Mouse (Mus musculus) intestine, embryonic 14.5 days (tissue): ENCODE measurements around the gene Lrrc4b. TPM values are rescaled to one million over a fixed set of nuclear protein-coding genes. Genes with fewer than 3 reads are reported as not detected.

Experiments used
- ATAC-seq: fragments of 200-750 bp; cut with Nextera tagmentation; replicated peaks from 2 replicates; pipeline ENCODE4 v1.8.0; 2017; ENCODE audit warnings: low read depth, moderate number of reproducible peaks, moderate TSS enrichment, moderate library complexity; ENCODE audit not compliant: low FRiP score, low TSS enrichment
- DNase-seq: peaks from one replicate; pipeline ENCODE4 v3.0.0-alpha.2; 2018; ENCODE audit warnings: low spot score
- H3K27ac ChIP-seq: fragments of 300-500 bp; sonication (generic); 2 replicates; pipeline ENCODE4 v1.5.1; 2014; ENCODE audit warnings: low read depth, mild to moderate bottlenecking, control low read depth
- H3K27me3 ChIP-seq: fragments of 300-500 bp; sonication (generic); replicated peaks from 2 replicates; pipeline ENCODE4 v1.6.1; 2014; ENCODE audit warnings: low read length, control low read depth; ENCODE audit not compliant: control insufficient read depth, insufficient read depth
- H3K36me3 ChIP-seq: fragments of 300-500 bp; sonication (generic); 2 replicates; pipeline ENCODE4 v1.6.1; 2014; ENCODE audit warnings: low read length, control low read depth; ENCODE audit not compliant: control insufficient read depth, insufficient read depth
- H3K4me1 ChIP-seq: fragments of 300-500 bp; sonication (generic); replicated peaks from 2 replicates; pipeline ENCODE4 v1.6.1; 2014; ENCODE audit warnings: low read length, control low read depth, mixed read lengths; ENCODE audit not compliant: control insufficient read depth, insufficient read depth
- H3K4me2 ChIP-seq: fragments of 300-500 bp; sonication (generic); 2 replicates; pipeline ENCODE4 v1.6.1; 2014; ENCODE audit warnings: low read length
- H3K4me3 ChIP-seq: fragments of 300-500 bp; sonication (generic); 2 replicates; pipeline ENCODE4 v1.5.1; 2014; ENCODE audit warnings: low read depth, low read length, control low read depth, mixed read lengths
- H3K9ac ChIP-seq: fragments of 300-500 bp; sonication (generic); 2 replicates; pipeline ENCODE4 v1.6.1; 2014; ENCODE audit warnings: mild to moderate bottlenecking, low read length
- H3K9me3 ChIP-seq: fragments of 300-500 bp; sonication (generic); 2 replicates; pipeline ENCODE4 v1.6.1; 2016; ENCODE audit warnings: low read length, control low read depth; ENCODE audit not compliant: control insufficient read depth
- WGBS: fragments of 180-500 bp; shearing (Covaris S2); extraction: QIAGEN DNeasy Blood & Tissue Kit; methylation state at CpG from one replicate; pipeline ENCODE4 v1.1.7; 2014; 5-methylcytosine and 5-hydroxymethylcytosine counted together
- polyA plus RNA-seq: library from polyadenylated mRNA; unstranded; fragments of >200 nt; fragmentation: Nextera tagmentation; extraction: Ambion mirVana; gene quantifications from 2 replicates; pipeline ENCODE4 v1.2.1, GENCODE M21; 2014

Lrrc4b gene
- polyA plus RNA-seq, 1 experiment from 2014 or later = 1.3 TPM

GRCm38 (mm10) chr7:44484841-44485571 is 56.2 kb downstream of the Lrrc4b start:
- no peak overlapping the region for H3K4me3 ChIP-seq
- no peaks in the 10 kb centered on the region for H3K9me3 ChIP-seq
- peaks cover 17% of the 10 kb centered on the region for H3K27me3 ChIP-seq
- no peak overlapping the region for H3K27ac ChIP-seq
- no peak overlapping the region for H3K4me2 ChIP-seq
- peaks cover 12% of the 10 kb centered on the region for H3K36me3 ChIP-seq
- no peaks in the 10 kb centered on the region for H3K4me1 ChIP-seq
- H3K9ac ChIP-seq = no peak overlapping the region
- ATAC-seq = peak; percentile 78
- DNase-seq = peak; percentile 91
- 33% methylated on average over 5 of the region's 5 CpGs for WGBS

GRCm38 (mm10) chr7:44485572-44486195 is 56.9 kb downstream of the Lrrc4b start:
- ATAC-seq = no peak
- H3K27me3 ChIP-seq = peaks cover 14% of the 10 kb centered on the region
- no peak overlapping the region for H3K27ac ChIP-seq
- no peak overlapping the region for H3K9ac ChIP-seq
- no peak overlapping the region for H3K4me3 ChIP-seq
- H3K4me2 ChIP-seq = no peak overlapping the region
- no peak for DNase-seq
- H3K36me3 ChIP-seq = peaks cover 19% of the 10 kb centered on the region
- 74% methylated on average over 7 of the region's 7 CpGs for WGBS
- H3K9me3 ChIP-seq = no peaks in the 10 kb centered on the region
- H3K4me1 ChIP-seq = no peaks in the 10 kb centered on the region

GRCm38 (mm10) chr7:44486927-44487575 is 58.2 kb downstream of the Lrrc4b start:
- Histone ChIP-seq H3K36me3 (peaks cover 32% of the 10 kb centered on the region), H3K4me2 (no peak overlapping the region), H3K9ac (no peak overlapping the region), H3K27ac (no peak overlapping the region), H3K4me3 (no peak overlapping the region), H3K9me3 (no peaks in the 10 kb centered on the region), H3K4me1 (no peaks in the 10 kb centered on the region), H3K27me3 (peaks cover 4% of the 10 kb centered on the region; the same call in 1 of the 2 replicates)
- DNase-seq (no peak), ATAC-seq (no peak)
- WGBS = 71% methylated on average over 13 of the region's 13 CpGs

- no peaks in the 10 kb centered on the region for H3K9me3 ChIP-seq
- DNase-seq (no peak), ATAC-seq (no peak)
- 93% methylated on average over 7 of the region's 7 CpGs for WGBS
- no peak overlapping the region for H3K9ac ChIP-seq
- H3K4me2 ChIP-seq = no peak overlapping the region
- H3K4me3 ChIP-seq = no peak overlapping the region
- H3K27ac ChIP-seq = no peak overlapping the region
- H3K4me1 ChIP-seq = no peaks in the 10 kb centered on the region
- H3K27me3 ChIP-seq = no peaks in the 10 kb centered on the region
- peaks cover 41% of the 10 kb centered on the region for H3K36me3 ChIP-seq
Measured at GRCm38 (mm10) chr7:44487936-44488335, 59.1 kb downstream of the Lrrc4b start.

- H3K36me3 ChIP-seq = peaks cover 44% of the 10 kb centered on the region
- WGBS = 88% methylated on average over 8 of the region's 8 CpGs
- no peaks in the 10 kb centered on the region for H3K27me3 ChIP-seq
- no peaks in the 10 kb centered on the region for H3K9me3 ChIP-seq
- ATAC-seq = no peak
- H3K4me1 ChIP-seq = no peaks in the 10 kb centered on the region
- no peak for DNase-seq
- H3K9ac ChIP-seq = no peak overlapping the region
- no peak overlapping the region for H3K4me3 ChIP-seq
- H3K27ac ChIP-seq = no peak overlapping the region
- no peak overlapping the region for H3K4me2 ChIP-seq
Measured at GRCm38 (mm10) chr7:44488545-44488944, 59.7 kb downstream of the Lrrc4b start.

- H3K9ac ChIP-seq = no peak overlapping the region
- H3K27me3 ChIP-seq = no peaks in the 10 kb centered on the region
- peaks cover 55% of the 10 kb centered on the region for H3K36me3 ChIP-seq
- no peaks in the 10 kb centered on the region for H3K9me3 ChIP-seq
- peaks cover 4% of the 10 kb centered on the region for H3K4me1 ChIP-seq
- DNase-seq (no peak), ATAC-seq (no peak)
- WGBS = 87% methylated on average over 4 of the region's 4 CpGs
- no peak overlapping the region for H3K4me3 ChIP-seq
- H3K27ac ChIP-seq = no peak overlapping the region
- no peak overlapping the region for H3K4me2 ChIP-seq
Measured at GRCm38 (mm10) chr7:44490281-44490680, 61.5 kb downstream of the Lrrc4b start.

- no peak overlapping the region for H3K4me3 ChIP-seq
- H3K4me1 ChIP-seq = peaks cover 9% of the 10 kb centered on the region
- 97% methylated on average over 5 of the region's 5 CpGs for WGBS
- H3K4me2 ChIP-seq = no peak overlapping the region
- no peak overlapping the region for H3K27ac ChIP-seq
- ATAC-seq = no peak
- no peaks in the 10 kb centered on the region for H3K27me3 ChIP-seq
- DNase-seq = no peak
- H3K9ac ChIP-seq = no peak overlapping the region
- H3K9me3 ChIP-seq = no peaks in the 10 kb centered on the region
- peaks cover 55% of the 10 kb centered on the region for H3K36me3 ChIP-seq
Measured at GRCm38 (mm10) chr7:44491391-44491790, 62.6 kb downstream of the Lrrc4b start.

GRCm38 (mm10) chr7:44492166-44492826 is 63.5 kb downstream of the Lrrc4b start:
- no peak overlapping the region for H3K9ac ChIP-seq
- H3K27ac ChIP-seq = no peak overlapping the region
- H3K9me3 ChIP-seq = no peaks in the 10 kb centered on the region
- peaks cover 55% of the 10 kb centered on the region for H3K36me3 ChIP-seq
- H3K27me3 ChIP-seq = no peaks in the 10 kb centered on the region
- H3K4me3 ChIP-seq = no peak overlapping the region
- peaks cover 9% of the 10 kb centered on the region for H3K4me1 ChIP-seq
- DNase-seq = no peak
- 90% methylated on average over 21 of the region's 21 CpGs for WGBS
- H3K4me2 ChIP-seq = no peak overlapping the region
- no peak for ATAC-seq
